Mouse (Mus musculus) heart, adult 8-10 months (tissue): ENCODE data around the gene Wars. TPM values are rescaled to one million over a fixed set of nuclear protein-coding genes. Genes with fewer than 3 reads are reported as not detected.

Experiments used
- DNase-seq: peaks from one replicate; pipeline ENCODE4 v3.0.0; 2022; ENCODE audit warnings: low spot score
- total RNA-seq, 4 experiments: library from RNA; stranded (reverse); gene quantifications; 2 replicates each; pipeline ENCODE4 v1.2.4; 2022

The Wars gene
- total RNA-seq, 4 experiments from 2014 or later: 31.0 to 36.9 (median 34.0) TPM

- DNase-seq: no peak
Observed at GRCm38 (mm10) chr12:108909846-108910433, 16.0 kb upstream of the Wars start.

GRCm38 (mm10) chr12:108906398-108906797 lies 12.4 kb upstream of the Wars start:
- DNase-seq: no peak

GRCm38 (mm10) chr12:108905620-108906302 lies 11.8 kb upstream of the Wars start:
- no peak for DNase-seq

GRCm38 (mm10) chr12:108904276-108904653 lies 10.3 kb upstream of the Wars start:
- DNase-seq: no peak

GRCm38 (mm10) chr12:108903600-108904275 lies 9.8 kb upstream of the Wars start:
- peak; percentile 64 for DNase-seq

GRCm38 (mm10) chr12:108902940-108903339 lies 9.0 kb upstream of the Wars start:
- DNase-seq: peak; percentile 40

GRCm38 (mm10) chr12:108901346-108901745 lies 7.4 kb upstream of the Wars start:
- no peak for DNase-seq

- no peak for DNase-seq
Observed at GRCm38 (mm10) chr12:108896006-108896405, 2.0 kb upstream of the Wars start.

- no peak for DNase-seq
Observed at GRCm38 (mm10) chr12:108894432-108894816, 450 bp upstream of the Wars start.

- peak; percentile 36 for DNase-seq
Observed at GRCm38 (mm10) chr12:108892989-108893714, 822 bp downstream of the Wars start, which contains the start of gene Wdr25. Wdr25 (plus strand) TSS chr12:108893631.

- no peak for DNase-seq
Observed at GRCm38 (mm10) chr12:108888632-108889031, 5.3 kb downstream of the Wars start.

- no peak for DNase-seq
Observed at GRCm38 (mm10) chr12:108887077-108887476, 6.9 kb downstream of the Wars start.

GRCm38 (mm10) chr12:108885906-108886305 lies 8.1 kb downstream of the Wars start:
- peak; percentile 56 for DNase-seq

- DNase-seq: no peak
Observed at GRCm38 (mm10) chr12:108882776-108883175, 11.2 kb downstream of the Wars start.

GRCm38 (mm10) chr12:108881192-108881591 lies 12.8 kb downstream of the Wars start:
- no peak for DNase-seq

- DNase-seq: no peak
Observed at GRCm38 (mm10) chr12:108880606-108881005, 13.4 kb downstream of the Wars start.

GRCm38 (mm10) chr12:108879138-108879537 lies 14.8 kb downstream of the Wars start:
- no peak for DNase-seq

GRCm38 (mm10) chr12:108873122-108873521 lies 20.9 kb downstream of the Wars start:
- DNase-seq: no peak

GRCm38 (mm10) chr12:108869575-108869974 lies 24.4 kb downstream of the Wars start:
- no peak for DNase-seq

- DNase-seq: peak; percentile 24
Observed at GRCm38 (mm10) chr12:108865007-108865494, 28.9 kb downstream of the Wars start.

- no peak for DNase-seq
Observed at GRCm38 (mm10) chr12:108858486-108858885, 35.5 kb downstream of the Wars start.

GRCm38 (mm10) chr12:108857589-108858184 lies 36.3 kb downstream of the Wars start:
- peak; percentile 29 for DNase-seq
